Mouse (Mus musculus): Measurements from ENCODE around the gene Duox2. TPM values are rescaled to one million over a fixed set of nuclear protein-coding genes. Genes with fewer than 3 reads are reported as not detected.
"Not testable (repeated sequence)": the region's sequence is repeated elsewhere in the genome, so short reads cannot be mapped to it uniquely, and the experiment has no call there.

The Duox2 gene
- under 1 TPM; 0.33 to 0.34 TPM for total RNA-seq (2021)
- long read RNA-seq, experiment 1, partial matches to known transcripts = 1 of 2 reads
- long read RNA-seq, experiment 1, other reads (novel, unspliced or antisense) = 1 of 2 reads
- long read RNA-seq, experiment 2 = 0 reads

DNA sequence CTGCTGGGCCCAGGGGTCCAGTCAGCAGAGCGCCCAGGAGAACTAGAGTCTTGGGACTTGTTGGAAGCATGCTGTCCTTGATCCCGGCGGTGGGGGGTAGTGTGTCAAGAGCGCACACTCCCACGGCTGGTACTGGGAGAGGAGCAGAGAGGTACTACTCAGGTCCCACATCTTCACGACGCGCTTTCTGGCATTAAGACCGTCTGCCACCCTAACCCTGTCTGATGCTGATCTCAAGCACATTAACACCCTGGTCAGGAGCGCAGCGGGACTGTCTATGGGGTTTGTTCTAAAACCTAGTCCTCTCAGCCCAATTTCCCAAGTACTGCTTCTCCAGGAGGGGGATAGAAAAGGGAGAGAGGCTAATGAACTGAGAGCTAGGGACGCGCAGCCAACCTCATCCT lies at the start of gene Duox2:
Gene Duox2 (minus strand): TSS at position 354 of the 404 bp plus-strand sequence.
- no peak for DNase-seq

DNA sequence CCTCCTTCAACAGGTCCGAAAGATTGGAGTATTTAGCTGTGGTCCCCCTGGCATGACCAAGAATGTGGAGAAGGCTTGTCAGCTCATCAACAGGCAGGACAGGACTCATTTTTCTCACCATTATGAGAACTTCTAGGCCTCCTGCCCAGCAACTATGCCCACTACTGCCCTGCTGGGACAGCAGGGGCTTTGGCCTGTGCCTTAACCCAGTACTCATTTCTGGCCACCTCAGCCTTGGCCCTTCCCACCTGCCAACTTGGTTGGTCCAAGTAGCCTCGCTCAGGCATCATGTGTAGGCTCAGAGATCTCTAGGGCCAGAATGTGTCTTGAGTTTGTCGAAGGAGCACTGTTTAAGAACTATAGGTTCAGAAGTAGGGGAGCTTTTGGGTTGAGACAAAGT lies 49.0 kb upstream of the Duox2 start:
- DNase-seq = no peak

DNA sequence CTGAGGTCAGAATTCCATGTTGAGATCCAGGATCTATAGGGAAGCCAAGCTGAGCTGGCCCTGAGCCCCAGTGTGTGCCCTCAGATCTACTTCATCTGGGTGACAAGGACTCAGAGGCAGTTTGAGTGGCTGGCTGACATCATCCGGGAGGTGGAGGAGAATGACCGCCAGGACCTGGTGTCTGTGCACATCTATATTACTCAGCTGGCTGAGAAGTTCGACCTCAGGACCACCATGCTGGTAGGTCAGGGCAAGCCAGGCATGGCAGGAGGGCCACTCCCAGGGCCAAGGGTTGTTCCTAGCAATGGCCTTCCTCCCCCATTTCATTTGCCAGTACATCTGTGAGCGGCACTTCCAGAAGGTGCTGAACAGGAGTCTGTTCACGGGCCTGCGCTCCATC lies 47.9 kb upstream of the Duox2 start:
- DNase-seq = not testable (repeated sequence)

DNA sequence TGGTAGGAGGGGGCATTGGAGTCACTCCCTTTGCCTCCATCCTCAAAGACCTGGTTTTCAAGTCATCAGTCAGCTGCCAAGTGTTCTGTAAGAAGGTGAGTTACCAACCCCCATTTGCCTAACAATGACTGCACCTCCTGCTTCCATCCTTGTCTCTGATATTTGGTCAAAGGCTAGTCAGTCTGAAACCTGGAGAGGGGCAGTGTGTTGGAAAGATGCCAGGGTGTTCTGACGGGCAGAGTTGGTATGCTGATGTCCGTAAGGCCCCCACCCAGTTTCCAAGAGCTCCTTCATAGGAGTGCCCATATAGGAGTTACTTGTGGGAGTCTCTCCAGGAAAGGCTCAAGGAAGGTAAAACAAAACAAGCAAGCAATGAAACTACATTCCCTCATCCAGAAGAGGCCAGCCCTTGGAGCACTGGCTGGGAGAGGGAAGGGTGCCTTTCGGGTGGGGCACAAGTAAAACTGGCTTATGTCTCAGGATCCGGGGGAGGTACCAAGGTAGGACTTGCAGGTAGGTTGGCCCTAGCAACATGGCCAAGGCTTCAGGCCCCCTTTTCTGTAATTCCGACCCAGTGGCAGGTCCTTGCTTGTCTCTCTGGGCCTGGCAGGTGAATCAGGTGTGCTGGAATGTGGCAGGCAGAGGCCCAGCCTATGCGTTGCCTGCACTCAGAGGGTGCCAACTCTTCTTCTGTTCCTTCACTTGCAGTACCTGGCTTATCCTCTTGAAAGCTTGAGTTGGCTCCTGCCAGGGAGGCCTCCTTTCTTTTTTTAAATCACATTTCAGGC lies 47.1 kb upstream of the Duox2 start:
- DNase-seq = no peak

DNA sequence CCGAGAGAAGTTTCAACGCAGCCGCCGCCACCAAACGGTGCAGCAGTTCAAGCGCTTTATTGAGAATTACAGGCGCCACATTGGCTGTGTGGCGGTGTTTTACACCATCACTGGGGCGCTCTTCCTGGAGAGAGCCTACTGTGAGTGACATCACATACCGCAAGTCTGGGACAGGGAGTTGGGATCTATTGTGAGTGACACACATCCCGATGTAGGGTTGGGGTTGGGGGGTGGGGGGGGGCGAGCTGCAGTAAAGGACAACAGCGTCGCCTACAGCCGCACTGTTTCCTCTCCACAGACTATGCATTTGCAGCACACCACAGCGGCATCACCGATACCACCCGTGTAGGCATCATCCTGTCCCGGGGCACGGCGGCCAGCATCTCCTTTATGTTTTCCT lies 39.0 kb upstream of the Duox2 start:
- no peak for DNase-seq

DNA sequence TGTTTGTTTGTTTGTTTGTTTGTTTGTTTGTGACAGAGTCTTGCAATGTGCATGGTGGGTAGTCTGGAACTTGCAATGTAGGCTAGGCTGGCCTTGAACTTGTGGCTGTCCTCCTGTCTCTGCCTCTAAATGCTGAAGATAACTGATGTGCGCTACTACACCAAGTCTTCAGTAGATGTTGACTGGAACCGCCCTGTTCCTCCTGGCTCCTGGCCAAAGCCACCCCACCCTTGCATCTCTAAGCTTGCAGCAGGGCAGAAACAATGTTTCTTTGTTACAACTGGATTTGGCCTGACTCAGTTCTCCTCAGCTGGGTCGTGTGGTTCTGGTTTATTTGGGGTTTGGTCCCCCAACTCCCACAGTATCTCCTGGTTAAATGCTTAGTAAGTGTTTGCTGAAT lies 35.9 kb upstream of the Duox2 start:
- peak; percentile 41 for DNase-seq

DNA sequence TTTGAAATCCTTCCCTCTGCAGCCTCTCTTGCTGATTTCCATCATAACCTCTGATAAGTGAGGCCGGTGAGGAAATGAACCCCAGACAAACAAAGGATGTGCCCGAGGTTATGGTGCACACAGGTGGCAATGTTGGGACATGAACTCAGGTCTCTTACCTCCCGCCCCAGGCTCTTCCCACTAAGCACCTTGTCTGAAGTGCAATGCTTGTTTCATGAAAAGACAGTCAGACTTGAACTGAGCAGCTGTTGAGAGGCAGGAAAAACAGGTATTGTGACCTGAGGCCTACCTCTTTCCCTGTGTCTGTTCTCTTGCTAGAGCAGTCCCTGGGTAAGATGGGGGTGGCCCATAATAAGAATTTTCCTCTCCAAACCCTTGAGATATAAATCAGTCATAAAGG lies 34.0 kb upstream of the Duox2 start:
- DNase-seq = no peak

DNA sequence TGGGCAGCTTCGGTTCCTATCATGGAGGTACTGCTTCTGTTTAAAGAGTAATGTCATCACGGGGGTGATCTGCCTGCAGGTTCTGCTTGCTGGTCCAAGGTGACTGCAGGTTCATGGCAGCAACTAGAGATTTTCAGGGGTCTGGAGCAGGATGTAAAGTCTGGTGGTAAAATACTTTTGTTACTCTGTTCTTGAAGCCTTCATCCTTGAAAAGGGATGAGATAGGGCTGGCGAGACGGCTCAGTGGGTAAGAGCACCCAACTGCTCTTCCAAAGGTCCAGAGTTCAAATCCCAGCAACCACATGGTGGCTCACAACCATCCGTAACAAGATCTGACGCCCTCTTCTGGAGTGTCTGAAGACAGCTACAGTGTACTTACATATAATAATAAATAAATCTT lies 32.1 kb upstream of the Duox2 start:
- not testable (repeated sequence) for DNase-seq

DNA sequence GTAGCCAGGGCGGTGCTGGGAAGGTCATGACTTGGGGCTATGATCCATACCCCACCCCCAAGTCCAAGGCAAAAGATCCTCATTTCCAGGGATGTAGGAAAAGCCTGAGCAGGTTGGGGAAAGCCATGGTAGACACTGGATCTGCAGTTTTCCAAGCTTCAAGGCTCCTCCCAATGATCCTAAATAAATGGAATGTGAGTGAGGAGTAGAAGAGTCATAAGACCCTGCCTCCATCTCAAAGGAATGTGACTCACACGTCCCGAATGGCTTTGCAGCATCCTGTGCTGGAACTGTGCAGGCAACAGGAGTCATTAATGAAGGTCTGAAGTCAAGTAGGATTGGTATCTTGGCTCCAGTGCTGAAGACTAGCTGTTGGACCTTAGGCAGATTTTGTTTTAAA lies 29.7 kb upstream of the Duox2 start:
- no peak for DNase-seq

DNA sequence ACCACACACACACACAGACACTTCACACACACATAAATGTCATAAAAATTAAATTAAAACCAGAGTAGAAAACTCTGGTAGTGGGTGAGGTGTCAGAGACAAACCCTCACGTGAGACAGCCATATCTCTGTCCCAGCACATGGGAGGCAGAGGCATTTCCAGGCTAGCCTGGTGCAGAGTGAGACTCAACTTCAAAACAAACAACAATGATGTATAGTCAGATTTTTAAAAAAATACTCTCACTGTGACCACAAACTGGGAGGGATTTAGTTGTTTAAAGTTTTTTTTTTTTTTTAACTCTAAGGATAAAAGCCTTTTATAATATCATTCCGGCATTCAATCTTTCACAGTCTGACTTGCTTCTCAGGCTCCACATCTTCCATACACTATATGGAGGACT lies 27.1 kb upstream of the Duox2 start:
- DNase-seq = no peak

DNA sequence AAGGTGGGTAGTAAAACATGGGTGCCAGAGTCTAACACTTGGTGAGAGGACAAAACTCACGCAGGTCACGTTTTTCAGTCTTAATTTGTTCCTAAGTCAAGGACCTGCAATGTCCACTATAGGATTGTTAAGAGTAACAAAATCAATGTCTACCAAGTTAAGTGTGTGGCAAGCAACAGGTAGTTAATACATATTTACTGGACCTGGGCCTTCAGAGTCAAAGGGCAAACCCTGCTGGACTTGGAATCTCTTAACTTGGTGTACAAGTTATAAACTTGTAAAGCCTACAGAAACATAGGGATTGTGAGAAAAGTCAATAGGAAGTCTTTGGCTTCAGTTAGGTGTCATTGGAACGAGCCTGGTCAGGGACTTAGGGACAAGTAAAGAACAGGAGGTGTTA lies 26.3 kb upstream of the Duox2 start:
- DNase-seq = no peak

DNA sequence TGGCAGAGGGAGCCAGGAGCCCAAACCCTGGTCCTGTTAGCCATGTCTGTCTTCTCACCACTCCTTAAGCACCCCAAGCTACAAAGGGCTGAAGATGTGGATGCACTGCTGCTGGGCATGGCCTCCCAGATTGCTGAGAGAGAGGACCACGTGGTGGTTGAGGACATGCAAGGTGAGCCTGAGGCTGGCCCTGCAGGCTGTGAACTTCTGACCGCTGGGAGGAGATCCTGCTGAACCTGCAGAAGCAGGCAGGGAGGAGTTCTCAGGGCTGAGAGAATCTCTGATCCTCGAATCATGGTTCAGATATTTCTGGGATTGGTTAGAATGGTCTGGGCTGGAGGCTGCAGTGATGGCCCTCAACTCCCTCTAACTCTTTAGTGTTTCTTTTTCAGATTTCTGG lies 25.7 kb upstream of the Duox2 start:
- no peak for DNase-seq

DNA sequence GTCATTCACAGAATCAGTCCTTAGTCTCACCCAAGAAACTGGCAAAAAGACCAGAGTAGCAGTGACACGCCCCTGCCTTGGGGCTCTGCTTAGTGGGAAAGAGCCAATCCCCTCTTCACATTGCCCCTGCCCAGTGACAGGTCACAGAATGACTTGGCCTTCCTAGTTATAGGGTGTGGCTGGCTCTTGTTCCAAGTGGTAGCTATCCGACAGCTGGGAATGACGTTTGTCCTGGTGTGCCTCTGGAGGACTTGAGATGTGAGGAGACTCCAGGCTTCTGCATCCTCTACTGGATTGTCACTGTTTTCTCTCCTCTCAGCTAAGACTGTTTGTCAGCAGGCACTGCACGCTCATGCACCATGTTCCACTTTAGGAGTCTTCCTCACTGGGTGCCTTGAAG lies 19.1 kb upstream of the Duox2 start:
- DNase-seq = no peak

DNA sequence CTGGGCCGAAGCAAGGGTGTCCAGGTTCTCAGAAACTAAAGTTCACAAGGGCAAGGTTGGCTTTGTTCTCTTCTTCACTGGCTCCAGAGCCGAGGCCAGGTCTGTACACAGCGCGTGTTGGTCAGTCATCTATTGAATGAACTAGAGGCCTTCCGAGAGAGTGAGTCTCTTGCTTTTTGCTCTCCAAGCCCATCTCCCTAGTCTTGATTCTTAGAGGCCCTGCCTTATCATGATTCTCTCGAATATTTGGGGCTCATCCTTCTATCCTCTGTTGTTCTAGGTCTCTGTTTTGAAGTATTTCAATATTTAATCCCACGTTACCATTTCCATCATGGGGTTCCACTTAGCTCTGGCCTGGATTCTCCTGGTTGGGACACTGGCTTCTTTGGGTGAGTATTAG lies 17.1 kb upstream of the Duox2 start, which contains the start of gene Duox1:
Gene Duox1 (plus strand): TSS at position 301 of the 400 bp plus-strand sequence.
- DNase-seq = no peak

DNA sequence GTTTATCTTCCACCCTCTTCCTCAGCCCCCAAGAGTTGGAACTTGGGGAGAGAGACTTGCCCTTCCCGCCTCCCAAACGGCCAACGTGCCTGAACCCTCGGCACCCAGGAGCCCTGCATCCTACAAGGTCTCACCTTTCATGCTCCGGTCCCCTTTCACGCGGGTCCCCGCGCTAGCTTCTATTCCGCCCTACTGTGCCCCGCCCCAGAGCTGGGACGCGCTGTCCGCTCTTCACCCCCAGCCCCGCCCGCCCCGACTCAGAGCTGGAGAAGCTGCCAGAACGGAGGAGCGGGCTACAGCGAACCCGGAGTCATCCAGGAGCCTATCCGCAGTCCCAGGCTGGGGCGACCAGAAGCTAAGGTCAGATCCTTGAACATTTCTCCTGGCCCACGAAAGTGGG lies 15.3 kb upstream of the Duox2 start, which contains the start of gene Duoxa1:
Gene Duoxa1 (minus strand): TSS at position 195 of the 400 bp plus-strand sequence.
- DNase-seq = peak; percentile 16

DNA sequence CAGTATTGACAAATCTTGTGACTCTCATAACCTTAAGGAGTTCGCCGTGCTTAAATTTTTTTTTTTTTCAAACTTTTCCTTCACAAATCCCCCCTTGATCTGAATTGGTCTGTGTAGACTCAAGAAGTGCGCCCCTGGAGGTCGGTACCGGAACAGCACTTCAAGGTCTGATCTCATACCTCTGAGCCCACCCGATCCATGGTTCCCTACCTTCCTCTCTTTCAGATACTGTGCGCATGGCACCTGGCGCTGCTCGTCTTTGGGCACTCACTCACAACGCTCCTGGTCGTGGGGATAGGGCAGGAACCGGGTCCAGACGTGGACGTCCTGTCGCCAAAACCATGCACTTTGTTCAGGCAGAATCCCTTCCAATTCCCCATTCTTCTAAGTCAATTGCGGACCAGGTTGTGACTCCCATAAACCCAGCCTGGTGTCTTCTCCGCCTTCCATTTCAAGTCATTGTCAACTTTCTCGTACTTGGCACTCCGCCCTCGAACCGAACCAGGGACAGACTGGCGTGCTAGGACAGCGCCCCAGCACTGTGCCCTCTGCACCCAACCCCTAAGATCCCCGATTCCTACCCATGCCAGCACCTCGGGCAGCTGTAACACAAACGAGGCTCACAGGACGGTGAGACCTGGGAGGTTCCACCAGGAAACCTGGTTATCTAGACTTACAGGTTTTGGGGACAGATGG lies 14.6 kb upstream of the Duox2 start:
- peak; percentile 74 for DNase-seq

DNA sequence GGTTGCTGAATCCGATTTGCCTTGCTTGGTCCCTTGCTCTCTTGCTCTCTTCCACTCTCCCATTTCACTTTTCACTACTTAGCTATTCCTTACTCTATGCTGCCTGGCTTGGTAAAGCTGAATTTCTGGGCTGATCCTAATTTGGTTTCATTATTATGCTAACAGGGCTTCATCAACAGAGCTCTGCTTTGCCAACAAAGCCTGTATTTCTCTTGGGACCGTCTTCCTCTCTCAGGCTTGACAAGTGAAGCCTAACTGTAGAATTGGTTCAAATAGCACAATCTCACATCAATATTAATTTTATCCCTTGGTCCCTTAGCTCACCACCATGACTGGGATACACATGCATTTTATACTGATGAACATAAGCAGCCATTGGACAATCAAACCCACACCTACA lies 13.3 kb upstream of the Duox2 start:
- no peak for DNase-seq

DNA sequence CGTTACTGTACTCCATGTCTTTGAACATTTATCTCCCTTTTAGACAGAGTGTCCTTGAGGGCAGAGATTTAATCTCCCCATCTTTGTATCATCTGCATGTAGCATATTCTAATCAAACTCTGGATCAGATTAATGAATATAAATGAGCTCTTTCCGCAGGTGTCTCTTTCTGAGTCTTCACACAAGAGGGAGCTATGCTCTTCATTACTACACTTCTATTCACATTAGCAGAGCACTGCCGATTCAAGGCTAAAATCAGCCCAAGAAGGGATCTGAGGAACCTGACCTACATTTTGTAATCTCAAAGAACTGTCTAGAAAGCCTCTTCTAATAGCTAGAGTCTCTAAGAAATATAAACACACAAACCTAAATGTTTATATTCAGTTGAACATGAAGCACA lies 11.4 kb upstream of the Duox2 start:
- DNase-seq = no peak

DNA sequence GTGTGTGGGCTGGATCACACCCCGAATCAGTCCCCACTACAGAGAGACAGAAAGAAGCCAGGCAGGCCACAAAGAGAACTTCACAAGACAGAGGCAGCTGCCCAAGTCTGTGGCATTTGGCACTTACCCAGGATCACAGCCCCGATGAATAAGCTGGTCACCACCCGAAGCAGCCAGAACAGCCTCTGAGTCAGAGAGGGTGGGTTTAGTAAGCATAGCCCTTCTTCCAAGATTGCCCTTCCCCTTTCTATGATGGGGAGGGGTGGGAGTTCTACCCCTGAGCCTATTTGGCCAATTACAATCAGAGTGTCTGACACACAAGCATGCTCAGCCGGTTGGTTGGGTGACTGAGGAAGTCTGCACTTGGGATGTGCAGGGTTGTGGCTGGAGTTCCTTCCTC lies 7.9 kb upstream of the Duox2 start:
- DNase-seq = no peak

DNA sequence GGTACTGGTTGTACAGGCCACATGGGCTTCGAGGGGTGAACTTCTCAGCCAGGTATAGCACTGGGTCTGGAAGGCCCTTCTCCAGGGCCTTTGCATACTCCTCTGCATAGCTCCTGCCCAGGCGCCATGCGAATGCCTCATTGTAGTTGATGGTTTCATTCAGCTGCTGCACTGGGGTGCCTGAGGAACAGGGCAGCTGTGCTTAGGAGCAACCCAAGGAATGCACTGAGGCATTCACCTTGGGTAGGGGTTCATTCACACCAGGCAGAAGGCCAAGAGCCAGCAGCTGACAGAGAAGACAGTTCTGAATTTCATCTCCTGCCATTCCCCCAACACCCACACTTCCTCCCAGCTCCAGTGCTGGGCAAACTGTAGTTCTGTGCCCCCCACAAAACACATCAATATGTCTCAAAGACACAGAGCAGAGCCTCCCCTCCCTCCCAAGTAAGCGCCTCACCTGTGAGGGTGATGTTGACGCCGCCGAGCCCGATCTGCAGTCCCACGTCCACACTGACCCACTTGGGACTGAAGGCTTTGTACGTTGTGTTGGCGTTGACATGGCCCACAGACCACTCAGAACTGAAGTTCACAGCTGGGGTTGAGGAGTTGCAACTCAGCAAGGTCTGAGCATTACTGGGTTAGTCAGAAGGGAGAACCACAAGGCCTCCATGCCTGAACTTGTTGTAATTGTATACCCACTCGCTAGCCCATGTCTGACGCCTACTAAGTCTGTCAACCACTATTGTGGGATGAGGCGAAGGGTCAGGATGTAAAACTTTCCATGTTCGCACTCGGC lies 7.0 kb upstream of the Duox2 start:
- DNase-seq = no peak

DNA sequence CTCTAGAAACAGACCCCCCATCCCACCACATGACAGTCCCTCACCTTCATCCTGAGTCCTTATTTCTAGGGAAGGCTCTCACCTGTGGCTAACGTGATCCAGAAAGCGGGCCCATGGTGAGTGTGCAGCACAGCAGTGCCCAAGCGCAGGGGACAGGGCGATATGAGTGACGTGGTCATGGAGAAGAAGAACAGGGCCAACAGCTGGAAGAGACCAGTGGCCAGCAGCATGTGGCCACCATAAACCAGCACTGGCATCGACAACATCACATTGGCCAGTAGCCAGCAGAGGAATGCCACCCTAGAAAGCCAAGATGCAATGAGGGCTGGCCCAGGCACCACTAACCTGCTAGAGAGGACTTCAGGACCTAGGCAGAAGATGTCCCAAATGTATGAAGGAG lies 6.3 kb upstream of the Duox2 start:
- no peak for DNase-seq

DNA sequence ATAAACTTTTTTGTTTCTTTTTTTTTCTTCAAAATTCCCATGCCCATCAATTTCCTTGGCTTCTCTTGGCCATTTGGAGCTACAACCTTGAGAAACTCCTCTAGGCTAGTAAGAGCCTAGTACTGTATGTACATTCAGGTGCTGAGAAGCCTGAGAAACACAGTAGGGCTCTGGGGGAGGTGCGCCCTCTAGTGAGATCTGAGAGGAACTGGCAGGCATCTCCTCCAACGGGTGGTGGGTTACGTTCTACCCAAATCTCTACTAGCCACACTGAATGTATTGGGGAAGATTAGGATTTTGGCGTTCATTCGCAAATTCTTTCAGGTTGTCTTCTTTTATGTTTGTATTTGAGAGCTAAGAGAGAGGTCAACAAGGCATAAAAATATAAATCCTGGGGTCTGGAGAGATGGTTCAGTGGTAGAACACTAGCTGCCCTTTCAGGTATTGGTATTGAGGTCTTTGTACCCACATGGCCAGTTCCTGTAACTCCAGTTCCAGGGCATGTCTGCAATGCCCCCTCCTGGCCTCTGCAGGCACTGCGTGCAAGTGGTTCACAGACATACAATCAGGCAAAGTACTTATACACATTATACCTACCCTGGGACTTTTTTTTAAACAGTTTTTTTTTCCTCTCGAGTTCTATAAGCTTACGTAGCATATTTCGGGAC lies 4.5 kb upstream of the Duox2 start:
- DNase-seq = peak; percentile 55

Data from gastrocnemius, postnatal 10 days (tissue).